Mouse (Mus musculus) CH12.LX (cell line): ENCODE results near the gene Gnb2. TPM values are rescaled to one million over a fixed set of nuclear protein-coding genes. Genes with fewer than 3 reads are reported as not detected.

Experiments
- DNase-seq: peaks from one replicate; pipeline ENCODE4 v3.0.0-alpha.2; 2013; ENCODE audit errors: extremely low read depth
- H3K27ac ChIP-seq: 2 replicates; pipeline ENCODE4 v1.5.1; 2012; ENCODE audit warnings: low read depth, mild to moderate bottlenecking, control low read depth, moderate library complexity; ENCODE audit not compliant: insufficient read depth
- H3K27me3 ChIP-seq: replicated peaks from 2 replicates; pipeline ENCODE3; 2012; ENCODE audit warnings: inconsistent platforms
- H3K36me3 ChIP-seq, 2 experiments: replicated peaks in 1 of 2; 2 replicates each; pipeline versions ENCODE3 to v1.6.1; 2012; ENCODE audit warnings: inconsistent platforms in 1 of 2, low read length in 1 of 2, mild to moderate bottlenecking in 1 of 2, mixed read lengths in 1 of 2, moderate library complexity in 1 of 2; ENCODE audit not compliant: control insufficient read depth in 1 of 2, insufficient read depth in 1 of 2
- H3K4me1 ChIP-seq, 2 experiments: 2 replicates each; pipeline ENCODE4 v1.6.1; 2012; ENCODE audit warnings: inconsistent platforms in 1 of 2, moderate library complexity in 1 of 2; ENCODE audit not compliant: insufficient read depth in 2 of 2, control insufficient read depth in 1 of 2
- H3K4me2 ChIP-seq: 2 replicates; pipeline ENCODE4 v1.6.1; 2012; ENCODE audit warnings: low read depth, mild to moderate bottlenecking, control low read depth; ENCODE audit not compliant: poor library complexity, insufficient read depth, severe bottlenecking
- H3K4me3 ChIP-seq, 3 experiments: fragments of 150-350 bp in 1 of 3; sonication (generic) in 1 of 3; replicated peaks in 1 of 3; 2 replicates each; pipeline versions ENCODE3 to v1.5.1; 2011 to 2012; ENCODE audit warnings: low read depth in 2 of 3, low read length in 2 of 3, mild to moderate bottlenecking in 2 of 3, moderate library complexity in 2 of 3, control low read depth in 1 of 3, improper control_type of control experiment in 1 of 3, inconsistent platforms in 1 of 3, mixed read lengths in 1 of 3; ENCODE audit not compliant: poor library complexity in 1 of 3
- H3K79me2 ChIP-seq: replicated peaks from 2 replicates; pipeline ENCODE4 v1.6.1; 2012; ENCODE audit warnings: mild to moderate bottlenecking, moderate library complexity; ENCODE audit not compliant: control insufficient read depth, poor library complexity, insufficient read depth, severe bottlenecking; ENCODE audit errors: extremely low read depth
- H3K9ac ChIP-seq: 2 replicates; pipeline ENCODE4 v1.6.1; 2012; ENCODE audit warnings: low read depth, mild to moderate bottlenecking, control low read depth, moderate library complexity; ENCODE audit not compliant: insufficient read depth
- H3K9me3 ChIP-seq: replicated peaks from 2 replicates; pipeline ENCODE3; 2012; ENCODE audit warnings: low read length, inconsistent platforms, mixed read lengths
- CHD1 ChIP-seq: IDR thresholded peaks from 2 replicates; pipeline ENCODE4 v1.6.1; 2012; ENCODE audit warnings: low read depth, low read length, improper control_type of control experiment, inconsistent platforms
- CTCF ChIP-seq, 2 experiments: IDR thresholded peaks in 1 of 2; conservative IDR thresholded peaks in 1 of 2; 2 replicates each; pipeline ENCODE4 v1.5.1; 2011 to 2012; ENCODE audit warnings: low read depth in 2 of 2, low read length in 2 of 2, improper control_type of control experiment in 1 of 2, inconsistent platforms in 1 of 2, mild to moderate bottlenecking in 1 of 2, moderate library complexity in 1 of 2
- E2F4 ChIP-seq: IDR thresholded peaks from 2 replicates; pipeline ENCODE4 v1.6.1; 2011; ENCODE audit warnings: low read depth, low read length, improper control_type of control experiment; ENCODE audit not compliant: insufficient replicate concordance
- ELF1 ChIP-seq: IDR thresholded peaks from 2 replicates; pipeline ENCODE4 v1.6.1; 2014; ENCODE audit warnings: low read depth, mild to moderate bottlenecking, inconsistent platforms, low read length, improper control_type of control experiment
- ETS1 ChIP-seq: conservative IDR thresholded peaks from 2 replicates; pipeline ENCODE4 v1.6.1; 2012; ENCODE audit warnings: low read depth, mild to moderate bottlenecking, inconsistent platforms, low read length, improper control_type of control experiment, moderate library complexity
- GABPA ChIP-seq: IDR thresholded peaks from 2 replicates; pipeline ENCODE4 v1.6.1; 2012; ENCODE audit warnings: low read depth, low read length, improper control_type of control experiment, inconsistent platforms; ENCODE audit not compliant: insufficient replicate concordance
- MAZ ChIP-seq: IDR thresholded peaks from 2 replicates; pipeline ENCODE4 v1.6.1; 2012; ENCODE audit warnings: low read depth, mild to moderate bottlenecking, inconsistent platforms, low read length, improper control_type of control experiment, moderate library complexity
- MEF2A ChIP-seq: IDR thresholded peaks from 2 replicates; pipeline ENCODE4 v1.6.1; 2014; ENCODE audit warnings: low read depth, mild to moderate bottlenecking, inconsistent platforms, low read length, improper control_type of control experiment, borderline replicate concordance
- NRF1 ChIP-seq: IDR thresholded peaks from 2 replicates; pipeline ENCODE4 v1.6.1; 2014; ENCODE audit warnings: low read depth, mild to moderate bottlenecking, inconsistent platforms, low read length, improper control_type of control experiment, moderate library complexity
- PAX5 ChIP-seq: IDR thresholded peaks from 2 replicates; pipeline ENCODE4 v1.6.1; 2012; ENCODE audit warnings: low read length, inconsistent platforms, mixed read lengths
- POLR2A ChIP-seq: IDR thresholded peaks from 2 replicates; pipeline ENCODE4 v1.6.1; 2011; ENCODE audit warnings: low read depth, mild to moderate bottlenecking, improper control_type of control experiment, low read length
- POLR2AphosphoS2 ChIP-seq: IDR thresholded peaks from 2 replicates; pipeline ENCODE4 v1.6.1; 2011; ENCODE audit warnings: low read depth, low read length, improper control_type of control experiment
- RAD21 ChIP-seq: IDR thresholded peaks from 2 replicates; pipeline ENCODE4 v1.6.1; 2011; ENCODE audit warnings: low read depth, mild to moderate bottlenecking, low read length, improper control_type of control experiment, moderate library complexity
- SMC3 ChIP-seq: IDR thresholded peaks from 2 replicates; pipeline ENCODE4 v1.6.1; 2011; ENCODE audit warnings: low read depth, low read length, improper control_type of control experiment
- TCF12 ChIP-seq: IDR thresholded peaks from 2 replicates; pipeline ENCODE4 v1.6.1; 2014; ENCODE audit warnings: low read depth, mild to moderate bottlenecking, inconsistent platforms, low read length, improper control_type of control experiment
- USF2 ChIP-seq: conservative IDR thresholded peaks from 2 replicates; pipeline ENCODE4 v1.6.1; 2011; ENCODE audit warnings: low read depth, low read length, improper control_type of control experiment
- ZC3H11A ChIP-seq: IDR thresholded peaks from 2 replicates; pipeline ENCODE4 v1.6.1; 2012; ENCODE audit warnings: low read depth, mild to moderate bottlenecking, inconsistent platforms, low read length, improper control_type of control experiment
- ZMIZ1 ChIP-seq: IDR thresholded peaks from 2 replicates; pipeline ENCODE4 v1.6.1; 2012; ENCODE audit warnings: low read depth, mild to moderate bottlenecking, inconsistent platforms, low read length, improper control_type of control experiment
- ZNF384 ChIP-seq: IDR thresholded peaks from 2 replicates; pipeline ENCODE4 v1.6.1; 2012; ENCODE audit warnings: low read depth, low read length, improper control_type of control experiment, inconsistent platforms
- dilution Hi-C: fragments of 300-500 bp; cut with MboI; formaldehyde crosslinking; loops from 2 replicates; pipeline ENCODE4 v1.14.3; 2020; ENCODE audit warnings: low sequenced_read_pairs; ENCODE audit not compliant: extremely low pct_unique_long_range_greater_than_20kb, extremely low pct_ligation_motif_present
- in situ Hi-C: fragments of 300-500 bp; cut with MboI; formaldehyde crosslinking; loops from 3 replicates; pipeline ENCODE4 v1.14.3; 2019; ENCODE audit warnings: low sequenced_read_pairs, low pct_ligation_motif_present, low pct_unique_long_range_greater_than_20kb, mixed read lengths
- polyA plus RNA-seq: library from polyadenylated mRNA; unstranded; fragments of >175 nt; gene quantifications from 2 replicates; pipeline ENCODE4 v1.2.1, GENCODE M21; 2012; ENCODE audit warnings: low read depth; ENCODE audit not compliant: insufficient read length
- total RNA-seq, 2 experiments: library from RNA; depleted of rRNA; stranded (reverse); fragments of 300-350 nt in 1 of 2; fragments of >200 nt in 1 of 2; gene quantifications; 2 replicates each; pipeline ENCODE4 v1.2.3; 2012 to 2014

Gnb2 gene
- total and polyA plus RNA-seq, 3 experiments, result 264 to 480 (median 327) TPM

GRCm38 (mm10) chr5:137528247-137528968 lies 4.9 kb downstream of the Gnb2 start:
- H3K4me2 ChIP-seq, result no peak overlapping the region
- TF ChIP-seq POLR2AphosphoS2 (0 out of 2 replicates have a peak, but pooled peaks have one; percentile 35), POLR2A (no peak), GABPA (no peak)
- H3K9ac ChIP-seq, result no peak overlapping the region
- H3K79me2 ChIP-seq, result peaks cover 29% of the 10 kb centered on the region
- dilution Hi-C loops, result no loop called here
- H3K27ac ChIP-seq, result no peak overlapping the region
- peaks cover 3 to 33% of the 10 kb centered on the region in 2 experiments; a peak in 2 of 4 replicates for H3K4me1 ChIP-seq
- in situ Hi-C loops, result no loop called here
- no peak overlapping the region for H3K4me3 ChIP-seq
- H3K9me3 ChIP-seq, result no peaks in the 10 kb centered on the region
- H3K27me3 ChIP-seq, result no peaks in the 10 kb centered on the region
- no peak for DNase-seq
- peaks cover 59 to 70% of the 10 kb centered on the region in 2 experiments for H3K36me3 ChIP-seq

GRCm38 (mm10) chr5:137527413-137527812 lies 5.9 kb downstream of the Gnb2 start:
- H3K9ac ChIP-seq, result no peak overlapping the region
- TF ChIP-seq RAD21 (no peak), SMC3 (no peak), USF2 (no peak), ELF1 (no peak), MAZ (no peak), ZMIZ1 (no peak), CTCF (conservative IDR thresholded peaks at IDR 0.05 in 1 of 2, IDR thresholded peaks at IDR 0.05 in 1 of 2; ENCODE audit: low read depth in 2 of 2, low read length in 2 of 2) (no peak), ZC3H11A (no peak)
- H3K36me3 ChIP-seq, result peaks cover 69 to 80% of the 10 kb centered on the region in 2 experiments
- H3K4me2 ChIP-seq, result no peak overlapping the region
- peaks cover 3 to 36% of the 10 kb centered on the region in 2 experiments; a peak in 2 of 4 replicates for H3K4me1 ChIP-seq
- peaks cover 25% of the 10 kb centered on the region for H3K79me2 ChIP-seq
- H3K27me3 ChIP-seq, result no peaks in the 10 kb centered on the region
- DNase-seq, result no peak
- H3K4me3 ChIP-seq, result no peak overlapping the region
- no peak overlapping the region for H3K27ac ChIP-seq
- dilution Hi-C loops, result no loop called here
- in situ Hi-C loops, result no loop called here
- H3K9me3 ChIP-seq, result no peaks in the 10 kb centered on the region

GRCm38 (mm10) chr5:137526192-137526936 lies 6.9 kb downstream of the Gnb2 start:
- peak; percentile 18 for DNase-seq
- dilution Hi-C loops, result no loop called here
- in situ Hi-C loops, result no loop called here
- peaks cover 15% of the 10 kb centered on the region for H3K79me2 ChIP-seq
- H3K36me3 ChIP-seq, result peaks cover 80 to 90% of the 10 kb centered on the region in 2 experiments
- H3K27ac ChIP-seq, result no peak overlapping the region
- H3K4me1 ChIP-seq, result peaks cover 3 to 36% of the 10 kb centered on the region in 2 experiments; a peak in 2 of 4 replicates
- H3K27me3 ChIP-seq, result no peaks in the 10 kb centered on the region
- no peak overlapping the region for H3K4me2 ChIP-seq
- no peak overlapping the region for H3K9ac ChIP-seq
- TF ChIP-seq ZMIZ1 (0 out of 2 replicates have a peak, but pooled peaks have one; percentile 49), E2F4 (no peak), NRF1 (no peak), MEF2A (no peak), POLR2A (no peak), ETS1 (no peak), CHD1 (no peak), ELF1 (no peak), PAX5 (no peak), TCF12 (no peak), POLR2AphosphoS2 (peak; percentile 23; the same call in 1 of the 2 replicates), GABPA (no peak), ZNF384 (no peak)
- H3K9me3 ChIP-seq, result no peaks in the 10 kb centered on the region
- H3K4me3 ChIP-seq, result no peak overlapping the region
